Mouse (Mus musculus): Measurements from ENCODE around the gene Hs6st1. TPM values are rescaled to one million over a fixed set of nuclear protein-coding genes. Genes with fewer than 3 reads are reported as not detected.

Hs6st1 gene
- polyA plus RNA-seq, 1 experiment from 2014 or later, result 23.6 TPM

GRCm38 (mm10) chr1:36133647-36134046, 65.4 kb downstream of the Hs6st1 start:
- Histone ChIP-seq H3K27me3 (ENCODE audit: insufficient read depth, low read length) (no peaks in the 10 kb centered on the region), H3K4me3 (replicated peaks; ENCODE audit: low read depth, low read length) (no peak overlapping the region), H3K4me2 (ENCODE audit: low read length) (no peak overlapping the region), H3K4me1 (replicated peaks; ENCODE audit: insufficient read depth, low read length) (peaks cover 5% of the 10 kb centered on the region), H3K9me3 (replicated peaks; ENCODE audit: low read length) (no peaks in the 10 kb centered on the region), H3K27ac (no peak overlapping the region), H3K9ac (ENCODE audit: low read depth, low read length) (no peak overlapping the region), H3K36me3 (ENCODE audit: insufficient read depth, low read length) (no peaks in the 10 kb centered on the region)
- DNase-seq (ENCODE audit: low spot score), result no peak
- 56% methylated on average over 3 of the region's 3 CpGs for WGBS
- TF ChIP-seq CTCF (IDR thresholded peaks at IDR 0.05; ENCODE audit: low read depth), result no peak
- no peak for ATAC-seq (replicated peaks; ENCODE audit: low FRiP score, low read depth)

- Histone ChIP-seq H3K4me2 (ENCODE audit: low read length) (no peak overlapping the region), H3K27ac (no peak overlapping the region), H3K36me3 (ENCODE audit: insufficient read depth, low read length) (no peaks in the 10 kb centered on the region), H3K9ac (ENCODE audit: low read depth, low read length) (no peak overlapping the region), H3K4me1 (replicated peaks; ENCODE audit: insufficient read depth, low read length) (no peaks in the 10 kb centered on the region; the same call in 1 of the 2 replicates), H3K9me3 (replicated peaks; ENCODE audit: low read length) (no peaks in the 10 kb centered on the region), H3K4me3 (replicated peaks; ENCODE audit: low read depth, low read length) (no peak overlapping the region), H3K27me3 (ENCODE audit: insufficient read depth, low read length) (no peaks in the 10 kb centered on the region)
- WGBS, result 1% methylated on average over 3 of the region's 3 CpGs
- ATAC-seq (replicated peaks; ENCODE audit: low FRiP score, low read depth) (no peak), DNase-seq (ENCODE audit: low spot score) (peak; percentile 73)
- TF ChIP-seq CTCF (IDR thresholded peaks at IDR 0.05; ENCODE audit: low read depth), result peak; percentile 85
These were observed 66.4 kb downstream of the Hs6st1 start for GRCm38 (mm10) chr1:36134584-36134983.

GRCm38 (mm10) chr1:36140311-36140710, 72.1 kb downstream of the Hs6st1 start:
- TF ChIP-seq CTCF (IDR thresholded peaks at IDR 0.05; ENCODE audit: low read depth), result no peak
- Histone ChIP-seq H3K27me3 (ENCODE audit: insufficient read depth, low read length) (no peaks in the 10 kb centered on the region), H3K4me3 (replicated peaks; ENCODE audit: low read depth, low read length) (no peak overlapping the region), H3K36me3 (ENCODE audit: insufficient read depth, low read length) (0 out of 2 replicates have a peak, but pooled peaks cover 16% of the 10 kb centered on the region), H3K4me1 (replicated peaks; ENCODE audit: insufficient read depth, low read length) (no peaks in the 10 kb centered on the region), H3K27ac (no peak overlapping the region), H3K9ac (ENCODE audit: low read depth, low read length) (no peak overlapping the region), H3K9me3 (replicated peaks; ENCODE audit: low read length) (no peaks in the 10 kb centered on the region), H3K4me2 (ENCODE audit: low read length) (no peak overlapping the region)
- no peak for ATAC-seq (replicated peaks; ENCODE audit: low FRiP score, low read depth)
- no peak for DNase-seq (ENCODE audit: low spot score)
- WGBS, result 98% methylated on average over 15 of the region's 15 CpGs

- no peak overlapping the region for H3K27ac ChIP-seq
- H3K9me3 ChIP-seq (replicated peaks; ENCODE audit: low read length), result no peaks in the 10 kb centered on the region
- peaks cover 49% of the 10 kb centered on the region for H3K36me3 ChIP-seq (ENCODE audit: insufficient read depth, low read length)
- DNase-seq (ENCODE audit: low spot score) (peak; percentile 71), ATAC-seq (replicated peaks; ENCODE audit: low FRiP score, low read depth) (no peak)
- no peak overlapping the region for H3K4me2 ChIP-seq (ENCODE audit: low read length)
- TF ChIP-seq CTCF (IDR thresholded peaks at IDR 0.05; ENCODE audit: low read depth), result peak; percentile 84
- 9% methylated on average over 1 of the region's 1 CpGs for WGBS
- H3K4me1 ChIP-seq (replicated peaks; ENCODE audit: insufficient read depth, low read length), result no peaks in the 10 kb centered on the region
- H3K27me3 ChIP-seq (ENCODE audit: insufficient read depth, low read length), result no peaks in the 10 kb centered on the region
- H3K4me3 ChIP-seq (replicated peaks; ENCODE audit: low read depth, low read length), result no peak overlapping the region
- no peak overlapping the region for H3K9ac ChIP-seq (ENCODE audit: low read depth, low read length)
These were observed 76.8 kb downstream of the Hs6st1 start for GRCm38 (mm10) chr1:36145050-36145449.

GRCm38 (mm10) chr1:36148809-36149208, 80.6 kb downstream of the Hs6st1 start:
- H3K9me3 ChIP-seq (replicated peaks; ENCODE audit: low read length), result no peaks in the 10 kb centered on the region
- no peak for TF ChIP-seq CTCF (IDR thresholded peaks at IDR 0.05; ENCODE audit: low read depth)
- H3K9ac ChIP-seq (ENCODE audit: low read depth, low read length), result no peak overlapping the region
- DNase-seq (ENCODE audit: low spot score), result no peak
- ATAC-seq (replicated peaks; ENCODE audit: low FRiP score, low read depth), result no peak
- H3K36me3 ChIP-seq (ENCODE audit: insufficient read depth, low read length), result peaks cover 56% of the 10 kb centered on the region
- H3K4me1 ChIP-seq (replicated peaks; ENCODE audit: insufficient read depth, low read length), result no peaks in the 10 kb centered on the region
- H3K4me2 ChIP-seq (ENCODE audit: low read length), result no peak overlapping the region
- WGBS, result 67% methylated on average over 2 of the region's 2 CpGs
- H3K4me3 ChIP-seq (replicated peaks; ENCODE audit: low read depth, low read length), result no peak overlapping the region
- no peak overlapping the region for H3K27ac ChIP-seq
- no peaks in the 10 kb centered on the region for H3K27me3 ChIP-seq (ENCODE audit: insufficient read depth, low read length)

DNA sequence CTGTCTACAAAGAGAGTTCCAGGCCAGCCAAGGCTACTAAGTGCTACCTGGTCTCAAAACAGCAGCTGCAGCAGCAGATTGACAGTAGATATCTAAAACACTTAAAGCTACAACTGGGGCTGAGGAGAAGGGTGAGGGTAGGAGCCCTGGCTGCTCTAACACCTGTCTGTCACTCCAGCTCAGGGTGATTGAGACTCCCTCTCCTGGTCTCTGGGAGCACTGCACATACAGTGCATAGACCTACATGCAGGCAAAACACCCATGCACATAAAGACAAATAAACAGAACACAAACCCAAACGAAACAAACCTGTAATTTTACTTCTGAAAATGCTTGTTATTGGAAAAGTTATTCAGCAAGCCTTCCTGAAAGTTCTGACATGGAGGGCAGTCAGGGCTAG, 81.2 kb downstream of the Hs6st1 start:
- Histone ChIP-seq H3K9ac (ENCODE audit: low read depth, low read length) (no peak overlapping the region), H3K36me3 (ENCODE audit: insufficient read depth, low read length) (peaks cover 56% of the 10 kb centered on the region), H3K4me3 (replicated peaks; ENCODE audit: low read depth, low read length) (no peak overlapping the region), H3K4me2 (ENCODE audit: low read length) (no peak overlapping the region), H3K4me1 (replicated peaks; ENCODE audit: insufficient read depth, low read length) (no peaks in the 10 kb centered on the region), H3K27me3 (ENCODE audit: insufficient read depth, low read length) (no peaks in the 10 kb centered on the region), H3K27ac (no peak overlapping the region), H3K9me3 (replicated peaks; ENCODE audit: low read length) (no peaks in the 10 kb centered on the region)
- DNase-seq (ENCODE audit: low spot score) (peak; percentile 37), ATAC-seq (replicated peaks; ENCODE audit: low FRiP score, low read depth) (no peak)
- WGBS, result 54% methylated on average over 1 of the region's 1 CpGs
- TF ChIP-seq CTCF (IDR thresholded peaks at IDR 0.05; ENCODE audit: low read depth), result peak; percentile 68

Small RNA genes lying within 50 kb of the gene (microRNA-seq; reads per million reads assigned to microRNA genes)
- 2.4 reads per million, percentile 4 among the genes with 10 or more reads in this experiment for gene Mir6897

Other genes starting within 250 kb of the Hs6st1 start
- 41.2 and 42.7 TPM in 2 replicates for gene Uggt1, start 176.3 kb downstream of the Hs6st1 start, polyA plus RNA-seq (2015; fragmentation: Nextera tagmentation; extraction: Ambion mirVana)
- gene Neurl3, start 206.3 kb downstream of the Hs6st1 start, polyA plus RNA-seq (2015; fragmentation: Nextera tagmentation; extraction: Ambion mirVana), result 13.3 and 14.1 TPM in 2 replicates
- 6.7 and 7.4 TPM in 2 replicates for gene Arid5a, start 239.3 kb downstream of the Hs6st1 start, polyA plus RNA-seq (2015; fragmentation: Nextera tagmentation; extraction: Ambion mirVana)

Measured in kidney, postnatal 0 days (tissue).